Mouse (Mus musculus) embryonic fibroblast, embryonic 13.5 days (primary cell): ENCODE measurements at regions not wholly inside any gene's neighbourhood (a gene's known extent, or its start where the extent isn't known, plus 50 kb on each side); places are given as distances from the start of the nearest gene placed in this dataset.

Source experiments
- CTCF ChIP-seq: IDR thresholded peaks from 2 replicates; pipeline ENCODE4 v1.5.1; 2011; ENCODE audit warnings: mild to moderate bottlenecking, control low read depth, low read length, moderate library complexity, borderline replicate concordance; ENCODE audit not compliant: insufficient read depth
- POLR2A ChIP-seq: IDR thresholded peaks from 2 replicates; pipeline ENCODE4 v1.6.1; 2011; ENCODE audit warnings: low read depth, mild to moderate bottlenecking, control low read depth, low read length, moderate library complexity

GRCm38 (mm10) chr10:120306010-120306409 is 79.1 kb downstream of the Llph start:
- TF ChIP-seq POLR2A = no peak
- TF ChIP-seq CTCF = no peak
